Mouse (Mus musculus) CD4-positive, CD25-positive, alpha-beta regulatory T cell, adult 2 months (primary cell): Measurements from ENCODE around the gene Itgal.

ENCODE experiments used
- DNase-seq: peaks from one replicate; pipeline ENCODE4 v3.0.0-alpha.2; 2012; ENCODE audit warnings: low read depth, low spot score

Gene Itgal

GRCm38 (mm10) chr7:127278311-127278710 is 17.7 kb upstream of the Itgal start:
- DNase-seq = peak; percentile 87

- DNase-seq = no peak
These were observed 16.0 kb upstream of the Itgal start for GRCm38 (mm10) chr7:127280092-127280491.

DNA sequence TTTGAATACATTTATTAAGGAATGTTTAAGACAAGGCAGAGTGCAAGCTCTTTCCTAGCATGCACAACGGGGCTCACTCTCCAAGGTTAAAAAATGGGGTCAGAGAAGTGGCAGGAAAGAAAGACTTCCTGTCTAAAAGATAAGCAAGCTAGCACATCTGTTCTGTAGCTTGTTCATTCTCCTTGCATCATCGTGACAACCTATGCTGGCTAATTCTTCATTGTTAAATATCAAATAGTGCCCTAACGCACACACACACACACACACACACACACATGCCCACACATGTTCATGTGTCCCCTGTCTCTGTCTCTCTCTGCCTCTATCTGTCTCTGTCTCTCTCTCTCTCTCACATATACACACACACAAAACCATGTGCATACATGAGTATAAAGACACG is 14.9 kb upstream of the Itgal start:
- DNase-seq = peak; percentile 54

- no peak for DNase-seq
These were observed 13.9 kb upstream of the Itgal start for GRCm38 (mm10) chr7:127282190-127282589.

DNA sequence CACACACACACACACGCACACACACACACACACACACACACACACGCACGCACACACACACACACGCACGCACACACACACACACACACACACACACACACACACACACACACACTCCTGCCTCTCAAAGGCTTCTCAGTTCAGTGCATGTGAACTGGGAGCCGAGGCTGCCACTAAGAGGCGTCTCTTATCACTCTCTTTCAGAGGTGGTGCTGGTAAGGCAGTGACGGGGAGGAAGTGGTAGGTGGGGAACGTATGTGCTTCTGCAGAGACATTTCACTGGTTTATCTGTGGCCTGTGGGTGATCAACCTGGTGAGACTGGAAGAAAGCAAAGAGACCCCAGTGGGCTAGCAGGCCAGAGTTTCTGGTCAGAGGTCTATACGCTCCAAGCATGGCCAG is 10.9 kb upstream of the Itgal start:
- peak; percentile 91 for DNase-seq

GRCm38 (mm10) chr7:127287940-127288339 is 8.1 kb upstream of the Itgal start:
- peak; percentile 82 for DNase-seq

- peak; percentile 41 for DNase-seq
These were observed 6.8 kb upstream of the Itgal start for GRCm38 (mm10) chr7:127289306-127289705.

- DNase-seq = no peak
These were observed 5.9 kb upstream of the Itgal start for GRCm38 (mm10) chr7:127290142-127290541.

GRCm38 (mm10) chr7:127296786-127297555 is 911 bp downstream of the Itgal start:
- peak; percentile 56 for DNase-seq

DNA sequence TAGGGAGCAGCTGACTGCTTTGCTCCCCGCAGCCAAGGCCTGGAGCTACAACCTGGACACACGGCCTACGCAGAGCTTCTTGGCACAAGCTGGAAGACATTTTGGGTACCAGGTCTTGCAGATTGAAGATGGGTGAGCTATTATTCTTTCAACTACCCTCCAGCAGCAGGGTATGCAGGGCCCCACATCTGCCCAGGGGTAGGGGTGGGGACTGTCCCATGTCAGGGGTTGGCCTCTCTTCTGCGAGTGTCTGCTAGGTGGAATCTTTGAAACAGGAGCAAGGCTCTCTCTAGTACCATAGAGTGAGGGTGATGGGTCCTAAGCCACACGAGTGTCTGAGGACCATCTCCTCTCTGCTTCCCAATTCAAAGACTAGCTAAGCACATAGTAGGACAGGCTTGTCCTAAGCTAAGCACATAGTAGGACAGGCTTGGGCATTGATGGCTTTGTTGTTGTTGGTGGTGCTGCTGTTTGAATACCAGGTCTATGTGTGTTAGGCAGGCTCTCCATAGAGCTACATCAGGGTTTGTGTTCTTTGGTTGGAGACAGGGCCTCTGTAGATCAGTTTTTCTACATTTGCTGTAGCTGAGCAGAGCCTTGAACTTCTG is 1.6 kb downstream of the Itgal start:
- DNase-seq = peak; percentile 66

- no peak for DNase-seq
These were observed 12.4 kb downstream of the Itgal start for GRCm38 (mm10) chr7:127308431-127308830.

- DNase-seq = peak; percentile 77
These were observed 12.8 kb downstream of the Itgal start for GRCm38 (mm10) chr7:127308887-127309286.

- DNase-seq = no peak
These were observed 13.9 kb downstream of the Itgal start for GRCm38 (mm10) chr7:127309951-127310350.

- DNase-seq = no peak
These were observed 17.9 kb downstream of the Itgal start for GRCm38 (mm10) chr7:127313912-127314311.

GRCm38 (mm10) chr7:127321106-127321505 is 25.0 kb downstream of the Itgal start:
- no peak for DNase-seq

DNA sequence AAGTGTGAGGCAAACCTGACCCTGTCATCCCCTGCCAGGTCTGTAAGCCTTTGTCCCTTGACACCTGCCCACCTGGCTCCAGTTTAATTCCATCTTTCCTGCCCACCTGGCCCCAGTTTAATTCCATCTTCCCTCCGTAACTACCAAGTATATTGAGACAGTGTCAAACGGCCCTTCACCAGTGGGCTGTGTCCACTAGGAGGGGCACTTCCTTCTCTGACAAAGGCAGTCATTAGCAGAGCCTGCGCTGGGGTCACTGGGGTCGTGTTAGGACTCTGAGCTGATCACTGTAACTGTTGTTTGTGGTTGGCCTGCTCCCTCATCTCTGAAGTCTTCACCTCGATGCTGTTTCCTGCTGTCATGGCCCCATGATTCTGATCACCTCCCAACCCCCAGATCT is 26.0 kb downstream of the Itgal start:
- DNase-seq = peak; percentile 25

DNA sequence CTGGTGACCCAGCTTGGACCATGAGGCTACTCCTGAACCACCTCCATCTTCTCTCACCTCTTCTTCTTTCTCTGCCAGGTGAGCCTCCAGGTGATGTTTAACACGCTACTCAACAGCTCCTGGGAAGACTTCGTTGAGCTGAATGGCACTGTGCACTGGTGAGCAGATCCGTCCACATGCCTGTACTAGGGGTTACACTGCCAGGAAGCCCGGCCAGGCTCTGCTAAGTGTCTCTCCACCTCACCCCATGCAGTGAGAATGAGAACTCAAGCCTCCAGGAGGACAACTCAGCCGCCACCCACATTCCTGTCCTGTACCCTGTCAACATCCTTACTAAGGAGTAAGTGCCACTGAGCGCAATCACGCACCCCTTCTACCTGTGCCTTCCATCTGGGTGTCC is 28.9 kb downstream of the Itgal start:
- DNase-seq = no peak

- no peak for DNase-seq
These were observed 29.5 kb downstream of the Itgal start for GRCm38 (mm10) chr7:127325550-127325949.

GRCm38 (mm10) chr7:127326685-127327084 is 30.6 kb downstream of the Itgal start:
- DNase-seq = no peak

GRCm38 (mm10) chr7:127333240-127333639 is 37.2 kb downstream of the Itgal start:
- DNase-seq = no peak

DNA sequence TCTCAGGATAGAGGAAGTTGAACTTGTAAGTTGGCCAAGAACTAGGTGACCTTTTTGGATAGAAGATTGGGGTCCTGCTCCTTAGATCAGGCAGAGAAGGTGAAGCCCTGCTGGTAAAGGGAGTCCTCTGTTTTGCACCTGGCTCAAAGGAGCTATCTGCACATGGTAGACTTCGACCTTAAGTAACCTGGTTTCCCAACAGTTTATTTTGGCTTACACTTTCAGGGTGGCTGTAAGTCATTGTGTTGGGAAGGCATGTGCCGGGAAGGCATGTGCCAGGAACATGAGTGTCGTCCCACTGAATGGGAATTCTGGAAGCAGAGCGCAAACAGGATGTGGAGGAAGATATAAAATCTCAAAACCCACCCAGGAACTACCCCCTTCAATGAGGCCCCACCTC is 39.5 kb downstream of the Itgal start:
- DNase-seq = no peak

DNA sequence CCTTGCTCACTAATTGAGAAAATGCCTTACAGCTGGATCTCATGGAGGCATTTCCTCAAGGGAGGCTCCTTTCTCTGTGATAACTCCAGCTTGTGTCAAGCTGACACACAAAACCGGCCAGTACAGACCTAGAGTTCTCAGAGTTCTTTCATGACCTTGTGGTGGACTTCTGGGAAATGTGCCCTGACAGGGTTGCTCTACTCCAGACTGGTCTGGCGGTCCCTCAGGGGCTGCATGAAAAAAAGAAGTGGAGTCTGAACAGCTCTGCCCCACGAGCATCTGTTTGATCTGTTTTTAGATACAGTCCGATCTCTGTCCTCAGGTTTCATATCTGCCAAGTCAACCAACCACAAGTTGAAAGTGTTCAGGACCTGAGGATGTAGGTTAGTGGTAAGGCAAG is 41.6 kb downstream of the Itgal start:
- DNase-seq = no peak

GRCm38 (mm10) chr7:127341356-127341755 is 45.3 kb downstream of the Itgal start:
- DNase-seq = no peak
